Mouse (Mus musculus) intestine, embryonic 15.5 days (tissue): ENCODE measurements around the gene Pbx4. TPM values are rescaled to one million over a fixed set of nuclear protein-coding genes. Genes with fewer than 3 reads are reported as not detected.
A peak's percentile ranks its signal among the peaks of the same experiment; 100 is the strongest.

Source experiments
- ATAC-seq: fragments of 200-750 bp; cut with Nextera tagmentation; 2 replicates; pipeline ENCODE4 v1.8.0; 2017; ENCODE audit warnings: moderate TSS enrichment, moderate library complexity
- H3K27ac ChIP-seq: fragments of 300-500 bp; sonication (generic); 2 replicates; pipeline ENCODE4 v1.5.1; 2015; ENCODE audit warnings: mild to moderate bottlenecking, inconsistent platforms
- H3K27me3 ChIP-seq: fragments of 300-500 bp; sonication (generic); replicated peaks from 2 replicates; pipeline ENCODE4 v1.6.1; 2015; ENCODE audit warnings: inconsistent platforms
- H3K36me3 ChIP-seq: fragments of 300-500 bp; sonication (generic); 2 replicates; pipeline ENCODE4 v1.6.1; 2015; ENCODE audit warnings: inconsistent platforms
- H3K4me1 ChIP-seq: fragments of 300-500 bp; sonication (generic); replicated peaks from 2 replicates; pipeline ENCODE4 v1.6.1; 2015; ENCODE audit warnings: inconsistent platforms
- H3K4me2 ChIP-seq: fragments of 300-500 bp; sonication (generic); replicated peaks from 2 replicates; pipeline ENCODE4 v1.6.1; 2015; ENCODE audit warnings: mild to moderate bottlenecking, inconsistent platforms
- H3K4me3 ChIP-seq: fragments of 300-500 bp; sonication (generic); replicated peaks from 2 replicates; pipeline ENCODE4 v1.5.1; 2015; ENCODE audit warnings: inconsistent platforms
- H3K9ac ChIP-seq: fragments of 300-500 bp; sonication (generic); 2 replicates; pipeline ENCODE4 v1.6.1; 2015; ENCODE audit warnings: inconsistent platforms
- H3K9me3 ChIP-seq: fragments of 300-500 bp; sonication (generic); 2 replicates; pipeline ENCODE4 v1.6.1; 2016; ENCODE audit warnings: inconsistent platforms
- WGBS: fragments of 180-500 bp; shearing (Covaris S2); methylation state at CpG from one replicate; pipeline ENCODE4 v1.1.7; 2015; 5-methylcytosine and 5-hydroxymethylcytosine counted together
- polyA plus RNA-seq: library from polyadenylated mRNA; unstranded; fragments of >200 nt; fragmentation: Nextera tagmentation; extraction: Ambion mirVana; gene quantifications from 2 replicates; pipeline ENCODE4 v1.2.1, GENCODE M21; 2015

Pbx4 gene
- polyA plus RNA-seq, 1 experiment from 2014 or later = 3.9 TPM

DNA sequence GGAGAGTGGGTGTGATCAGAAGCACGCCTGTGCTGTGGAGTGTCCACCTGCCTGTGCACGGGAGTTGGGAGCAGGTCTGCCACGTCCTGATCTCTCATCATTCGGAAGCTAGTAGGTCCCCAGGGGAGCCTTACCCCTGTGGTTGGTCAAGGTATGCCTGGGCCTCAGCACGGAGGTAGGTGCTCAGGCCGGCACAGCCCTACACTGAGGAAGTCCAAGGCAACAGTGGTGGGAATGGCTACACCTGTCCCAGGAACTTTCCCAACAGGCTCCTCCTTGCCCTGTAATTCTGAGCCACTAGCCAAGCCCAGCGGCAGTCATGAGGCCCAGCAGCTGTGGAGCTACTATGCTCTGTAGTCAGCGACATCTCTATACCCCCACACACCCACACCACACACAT lies 47.4 kb downstream of the Pbx4 start:
- H3K4me1 ChIP-seq = peaks cover 19% of the 10 kb centered on the region
- no peak overlapping the region for H3K27ac ChIP-seq
- no peak overlapping the region for H3K4me3 ChIP-seq
- no peaks in the 10 kb centered on the region for H3K9me3 ChIP-seq
- ATAC-seq = peak; percentile 44
- H3K27me3 ChIP-seq = peaks cover 65% of the 10 kb centered on the region
- H3K36me3 ChIP-seq = no peaks in the 10 kb centered on the region
- H3K9ac ChIP-seq = no peak overlapping the region
- whole genome bisulfite sequencing = 58% methylated on average over 8 of the region's 8 CpGs
- H3K4me2 ChIP-seq = no peak overlapping the region

DNA sequence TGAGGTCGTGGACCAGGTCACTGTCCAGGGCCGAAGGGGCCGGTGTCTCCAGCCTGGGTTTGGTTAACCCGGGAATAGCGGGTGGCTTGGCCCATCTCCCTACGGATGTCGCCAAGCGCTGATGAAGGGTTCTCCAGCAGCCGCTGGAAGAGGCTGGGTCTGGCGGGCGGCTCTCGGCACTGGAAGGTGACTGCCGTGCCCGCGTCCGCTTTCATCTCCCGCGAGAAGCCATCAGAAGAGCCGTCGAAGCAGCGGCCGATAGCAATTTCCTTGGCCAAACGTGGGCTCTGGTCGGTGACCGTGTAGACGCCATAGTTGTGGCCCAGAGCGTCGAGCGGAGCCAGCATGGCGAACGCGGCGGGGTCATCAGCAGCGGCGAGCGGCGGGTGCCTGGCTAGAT lies 48.5 kb downstream of the Pbx4 start:
- Histone ChIP-seq H3K4me3 (peak overlapping the region; percentile 41), H3K9me3 (no peaks in the 10 kb centered on the region), H3K36me3 (no peaks in the 10 kb centered on the region), H3K27me3 (peaks cover 76% of the 10 kb centered on the region), H3K4me1 (peaks cover 21% of the 10 kb centered on the region), H3K4me2 (peak overlapping the region; percentile 75), H3K27ac (no peak overlapping the region), H3K9ac (no peak overlapping the region)
- ATAC-seq = no peak
- 11% methylated on average over 37 of the region's 37 CpGs for WGBS

DNA sequence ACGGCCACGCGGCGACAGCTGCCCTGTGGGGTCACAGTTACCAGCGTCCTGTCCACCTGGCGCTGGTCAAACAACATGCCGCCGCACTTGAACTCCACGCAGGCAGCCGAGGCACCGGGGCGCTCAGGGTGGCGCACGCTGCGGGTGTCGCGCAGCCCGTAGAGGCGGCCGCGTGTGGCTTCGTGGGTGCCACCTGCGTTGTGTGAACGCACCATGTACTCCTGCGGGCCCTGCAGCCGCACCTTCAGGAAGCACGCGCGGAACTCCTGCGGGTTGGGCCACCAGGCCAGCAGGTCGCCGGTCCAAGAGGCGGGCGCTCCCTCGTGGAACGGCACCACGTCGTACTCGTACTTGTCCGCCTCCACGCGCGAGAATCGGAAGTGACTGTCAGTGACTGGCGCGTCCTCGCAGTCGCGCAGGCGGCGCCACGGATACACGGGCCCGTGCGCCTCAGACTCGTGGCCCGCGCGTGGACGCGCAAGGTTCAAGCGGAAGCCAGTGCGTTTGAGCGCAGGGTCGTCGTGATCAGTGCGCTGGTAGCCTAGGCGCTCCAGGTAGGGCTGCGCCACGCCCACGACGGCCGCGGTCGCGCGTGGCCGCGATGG lies 49.1 kb downstream of the Pbx4 start:
- no peak overlapping the region for H3K27ac ChIP-seq
- peaks cover 82% of the 10 kb centered on the region for H3K27me3 ChIP-seq
- WGBS = 17% methylated on average over 79 of the region's 79 CpGs
- peak overlapping the region; percentile 75 for H3K4me2 ChIP-seq
- no peak overlapping the region for H3K9ac ChIP-seq
- no peaks in the 10 kb centered on the region for H3K9me3 ChIP-seq
- peaks cover 23% of the 10 kb centered on the region for H3K4me1 ChIP-seq
- peak overlapping the region; percentile 41 for H3K4me3 ChIP-seq
- no peak for ATAC-seq
- no peaks in the 10 kb centered on the region for H3K36me3 ChIP-seq

DNA sequence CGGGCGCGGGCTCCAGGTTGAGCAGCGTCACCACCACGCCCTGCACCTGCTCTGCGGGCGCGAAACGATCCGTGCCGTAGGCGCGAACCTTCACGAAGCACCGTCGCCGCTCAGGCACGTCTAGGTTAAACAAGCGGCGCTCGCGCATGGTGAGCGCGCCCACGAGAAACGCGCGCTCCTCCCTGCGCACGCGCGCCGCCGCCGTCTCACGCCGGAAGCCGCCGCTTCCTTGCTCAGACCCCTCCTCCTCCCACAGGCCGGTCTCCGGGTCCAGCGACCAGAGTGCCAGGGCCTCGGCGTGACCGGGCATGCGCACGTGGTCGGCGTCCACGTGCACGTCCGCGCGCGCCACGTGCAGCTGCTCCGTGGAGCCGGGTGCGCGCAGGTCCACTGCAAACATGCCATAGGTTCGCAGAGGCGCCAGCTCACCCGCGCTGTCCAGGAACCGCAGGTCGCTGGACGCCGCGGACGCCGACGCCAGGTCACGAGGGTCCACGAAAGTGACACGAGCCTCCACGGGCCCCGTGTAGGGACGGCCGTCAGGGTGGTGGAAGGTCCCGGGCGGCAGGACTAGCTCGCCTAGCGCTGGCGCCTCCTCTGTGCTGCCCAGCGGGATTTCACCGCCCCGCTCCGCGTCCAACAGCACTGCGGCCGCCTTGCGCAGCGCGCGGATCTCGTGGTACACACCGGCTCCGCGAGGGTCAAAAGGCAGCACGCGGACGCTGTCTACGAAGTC lies 49.9 kb downstream of the Pbx4 start:
- Histone ChIP-seq H3K9ac (0 out of 2 replicates have a peak overlapping the region, but pooled peaks have one; percentile 18), H3K4me3 (peak overlapping the region; percentile 41), H3K9me3 (no peaks in the 10 kb centered on the region), H3K27me3 (peaks cover 86% of the 10 kb centered on the region), H3K27ac (no peak overlapping the region), H3K4me2 (peak overlapping the region; percentile 75), H3K36me3 (no peaks in the 10 kb centered on the region), H3K4me1 (peaks cover 30% of the 10 kb centered on the region)
- peak; percentile 66 for ATAC-seq
- 5% methylated on average over 103 of the region's 103 CpGs for WGBS

DNA sequence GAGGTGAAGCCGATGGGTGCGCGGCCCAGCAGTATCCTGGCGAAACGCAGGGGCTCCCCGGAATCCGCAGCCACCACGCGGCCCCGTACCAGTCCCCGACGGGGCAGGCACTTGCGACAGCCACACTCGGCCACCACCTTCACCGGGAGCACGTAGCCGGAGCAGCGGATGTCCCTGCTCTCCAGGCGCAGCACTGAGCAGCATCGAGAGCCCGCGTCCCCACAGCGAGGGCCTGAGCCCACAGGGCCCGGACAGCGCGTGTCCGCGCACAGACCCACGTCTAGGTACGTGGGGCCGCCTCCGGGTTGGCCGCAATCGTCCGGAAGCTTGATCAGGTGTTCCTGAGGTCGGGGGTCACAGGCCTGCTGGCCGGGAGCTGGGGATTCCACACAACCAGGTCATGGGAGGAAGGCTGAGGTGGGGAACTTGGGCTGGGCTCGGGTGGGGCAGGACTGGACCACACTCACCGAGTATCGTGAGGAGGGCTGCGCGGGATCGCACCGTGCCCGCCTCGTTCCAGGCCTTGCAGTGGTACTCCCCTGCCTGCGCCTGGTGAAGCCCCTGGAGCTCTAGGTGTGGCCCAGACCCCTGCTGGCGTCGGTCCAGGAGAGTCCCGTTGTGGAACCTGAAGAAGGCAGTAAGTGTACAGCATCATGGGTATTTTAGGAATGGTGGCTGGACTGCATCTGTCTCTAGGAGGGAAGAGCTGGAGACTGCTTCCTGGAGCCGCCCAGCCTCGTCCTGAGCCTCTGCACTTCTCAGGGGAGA lies 50.7 kb downstream of the Pbx4 start:
- H3K9me3 ChIP-seq = no peaks in the 10 kb centered on the region

DNA sequence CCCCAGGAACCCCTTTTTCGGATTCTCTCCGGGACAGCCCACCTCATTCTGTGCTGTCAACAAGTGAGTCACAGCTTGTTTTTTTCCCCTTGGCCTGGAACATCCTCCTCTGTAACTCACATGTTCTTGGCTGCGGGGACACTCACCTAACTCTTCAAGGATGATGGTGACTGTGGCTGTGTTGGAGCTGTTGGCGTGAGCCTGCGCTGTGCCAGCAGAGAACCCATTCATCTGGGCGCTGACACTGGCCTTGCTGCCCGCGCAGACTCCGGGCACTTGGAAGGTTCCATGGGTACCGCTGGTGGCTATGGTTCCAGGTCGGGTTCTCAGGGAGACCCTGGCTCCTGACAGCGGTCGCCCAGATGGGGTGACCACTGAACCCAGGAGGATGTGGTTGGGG lies 51.9 kb downstream of the Pbx4 start:
- ATAC-seq = no peak
- peaks cover 100% of the 10 kb centered on the region for H3K27me3 ChIP-seq
- H3K4me2 ChIP-seq = no peak overlapping the region
- no peak overlapping the region for H3K9ac ChIP-seq
- no peak overlapping the region for H3K4me3 ChIP-seq
- 52% methylated on average over 13 of the region's 13 CpGs for WGBS
- H3K36me3 ChIP-seq = no peaks in the 10 kb centered on the region
- no peaks in the 10 kb centered on the region for H3K9me3 ChIP-seq
- no peak overlapping the region for H3K27ac ChIP-seq
- H3K4me1 ChIP-seq = peaks cover 48% of the 10 kb centered on the region

More for the DNA sequence above, 50.7 kb downstream of the Pbx4 start:
- Histone ChIP-seq H3K9ac (no peak overlapping the region), H3K4me3 (peak overlapping the region; percentile 41), H3K4me2 (peak overlapping the region; percentile 75), H3K4me1 (peaks cover 38% of the 10 kb centered on the region), H3K27me3 (peaks cover 90% of the 10 kb centered on the region), H3K36me3 (no peaks in the 10 kb centered on the region), H3K27ac (no peak overlapping the region)
- no peak for ATAC-seq
- 15% methylated on average over 52 of the region's 52 CpGs for WGBS

DNA sequence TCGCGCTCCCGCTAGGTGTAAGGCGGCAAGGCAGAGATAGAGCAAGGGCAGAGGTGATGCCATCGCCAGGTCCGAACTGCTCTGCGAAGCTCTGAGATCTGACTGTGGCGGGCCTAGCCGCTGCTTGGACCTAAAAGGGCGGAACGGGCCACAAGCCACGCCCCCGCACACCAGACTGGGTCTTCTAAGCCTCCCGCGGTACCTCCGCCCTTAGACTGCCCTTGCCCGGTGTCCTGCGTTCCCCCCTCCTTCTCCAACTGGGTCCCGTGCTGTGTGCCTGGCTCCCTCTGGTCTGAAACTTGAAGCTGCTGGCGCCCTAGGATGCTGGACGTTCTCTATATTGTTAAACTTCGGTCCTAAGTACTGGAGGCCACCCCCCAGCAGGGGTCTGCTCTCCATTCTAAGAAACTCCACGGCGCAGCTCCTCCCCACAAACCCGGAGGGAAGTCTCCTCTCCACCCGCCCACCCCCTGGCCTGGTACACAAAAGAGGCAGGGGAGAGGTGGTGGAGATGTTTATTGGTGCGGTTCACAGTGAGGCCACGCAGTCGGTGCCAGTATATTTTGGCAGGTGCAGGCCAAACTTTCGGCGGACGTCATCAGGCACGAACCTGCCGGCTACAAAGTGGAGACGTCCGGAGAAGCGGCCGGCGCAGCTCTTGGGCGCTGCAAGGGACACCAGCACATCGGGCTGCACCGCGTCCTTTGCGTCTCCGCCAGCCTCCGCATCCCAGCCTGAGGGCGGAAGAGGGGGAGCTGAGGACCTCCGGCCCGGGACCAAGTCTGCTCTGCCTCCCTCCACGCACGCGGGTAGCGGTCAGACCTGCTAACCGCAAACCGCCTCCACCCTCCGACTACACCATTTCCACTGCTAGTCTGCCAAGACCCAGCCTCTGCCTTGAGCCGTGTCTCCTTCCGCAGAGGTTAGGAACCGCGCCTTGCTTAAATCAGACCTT lies 55.3 kb downstream of the Pbx4 start, which contains the start of gene Cilp2:
Cilp2 (minus strand) TSS at position 399 of the 955 bp plus-strand sequence.
- H3K4me3 ChIP-seq = peak within 1 kb of the TSS; percentile 17
- no peaks in the 10 kb centered on the region for H3K9me3 ChIP-seq
- H3K9ac ChIP-seq = no peak within 1 kb of the TSS; the same call in none of the 2 replicates
- H3K27me3 ChIP-seq = peaks cover 85% of the 10 kb centered on the region
- H3K36me3 ChIP-seq = no peaks in the 10 kb centered on the region
- ATAC-seq = 0 out of 2 replicates have a peak, but pooled peaks have one; percentile 10
- under 1% methylated on average over 59 of the region's 60 CpGs for WGBS
- H3K27ac ChIP-seq = no peak within 1 kb of the TSS
- peak within 1 kb of the TSS; percentile 48 for H3K4me2 ChIP-seq
- H3K4me1 ChIP-seq = peaks cover 35% of the 10 kb centered on the region

DNA sequence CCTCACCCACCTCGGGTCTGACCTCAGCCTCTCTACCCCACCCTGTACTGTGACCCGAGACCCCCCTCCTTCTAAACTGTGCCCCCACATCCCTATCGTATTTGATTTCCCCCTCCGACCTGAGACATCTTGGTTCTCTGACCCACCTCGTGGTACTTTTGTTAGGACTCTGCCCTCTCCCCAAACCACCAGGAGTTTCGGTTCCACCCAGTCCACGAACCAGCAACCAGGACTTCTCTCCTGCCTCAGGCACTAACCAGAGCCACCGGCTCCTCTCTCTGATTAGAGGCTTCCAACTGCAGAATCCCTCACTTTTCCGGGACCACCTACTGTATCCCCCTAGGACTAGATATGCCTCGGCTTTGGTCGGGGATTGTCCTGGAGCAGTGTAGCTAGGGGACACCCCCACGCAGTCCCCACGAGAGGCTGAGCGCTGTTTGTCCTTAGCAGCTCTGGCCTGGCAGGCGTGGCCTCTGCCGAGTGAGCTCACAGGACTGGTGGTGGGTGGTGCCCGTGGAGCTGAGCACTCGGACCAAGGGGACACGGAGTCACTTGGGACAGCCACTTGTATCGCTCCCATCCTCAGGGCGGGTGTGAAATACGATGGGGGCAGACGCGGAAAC lies 56.1 kb downstream of the Pbx4 start:
- Histone ChIP-seq H3K4me2 (peak overlapping the region; percentile 48), H3K9ac (no peak overlapping the region; the same call in 1 of the 2 replicates)

DNA sequence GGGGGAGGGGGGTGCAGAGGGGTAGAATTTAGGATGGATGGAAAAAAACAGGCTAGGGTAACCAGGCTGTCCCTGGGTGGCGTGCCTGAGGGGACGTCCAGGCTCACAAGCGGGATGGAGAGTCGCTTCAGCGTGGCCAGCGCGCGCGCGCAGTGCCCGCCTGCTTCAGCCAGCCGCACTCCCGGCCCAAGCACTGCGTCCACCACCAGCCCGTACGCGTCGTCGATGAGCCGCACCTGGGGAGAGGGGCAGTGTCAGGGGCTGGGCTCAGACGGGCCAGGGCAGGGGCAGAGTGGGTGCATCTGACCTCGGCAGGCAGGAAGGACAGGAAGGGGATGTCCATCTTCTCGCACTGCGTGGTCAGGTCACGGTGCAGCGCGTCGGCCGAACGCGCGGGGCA lies 56.6 kb downstream of the Pbx4 start:
- Histone ChIP-seq H3K27me3 (peaks cover 72% of the 10 kb centered on the region), H3K9ac (no peak overlapping the region; the same call in 1 of the 2 replicates), H3K27ac (no peak overlapping the region), H3K9me3 (no peaks in the 10 kb centered on the region), H3K36me3 (peaks cover 4% of the 10 kb centered on the region; the same call in 1 of the 2 replicates), H3K4me1 (peaks cover 34% of the 10 kb centered on the region), H3K4me3 (peak overlapping the region; percentile 17), H3K4me2 (peak overlapping the region; percentile 48)
- 0 out of 2 replicates have a peak, but pooled peaks have one; percentile 11 for ATAC-seq
- WGBS = 3% methylated on average over 32 of the region's 32 CpGs

More for the DNA sequence above, 56.1 kb downstream of the Pbx4 start:
- H3K27me3 ChIP-seq = peaks cover 77% of the 10 kb centered on the region
- H3K4me3 ChIP-seq = peak overlapping the region; percentile 17
- H3K27ac ChIP-seq = no peak overlapping the region
- ATAC-seq = no peak
- no peaks in the 10 kb centered on the region for H3K9me3 ChIP-seq
- peaks cover 34% of the 10 kb centered on the region for H3K4me1 ChIP-seq
- H3K36me3 ChIP-seq = 0 out of 2 replicates have a peak, but pooled peaks cover 4% of the 10 kb centered on the region
- 7% methylated on average over 24 of the region's 24 CpGs for WGBS

DNA sequence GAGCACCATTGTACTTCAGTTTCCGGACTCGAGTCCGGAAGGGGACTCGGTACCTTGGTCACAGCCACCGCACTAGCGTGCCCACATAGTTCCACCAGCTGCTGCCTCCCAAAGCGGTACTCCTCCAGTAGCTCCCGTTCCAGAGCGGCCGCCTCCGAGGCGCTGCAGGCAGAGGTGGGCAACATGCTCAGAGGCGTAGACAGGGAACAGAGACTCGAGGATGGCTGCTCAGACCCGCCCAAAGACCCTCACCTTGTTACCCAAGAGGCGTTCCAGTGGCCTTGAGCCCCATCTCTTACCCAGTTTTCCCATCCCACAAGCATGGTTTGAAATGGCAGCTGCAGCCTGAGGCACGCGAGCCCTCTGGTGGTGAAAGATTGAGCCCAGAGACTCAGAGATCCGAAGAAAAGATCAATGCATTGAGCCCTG lies 58.5 kb downstream of the Pbx4 start:
- Histone ChIP-seq H3K27ac (no peak overlapping the region), H3K36me3 (peaks cover 11% of the 10 kb centered on the region; the same call in 1 of the 2 replicates), H3K9ac (no peak overlapping the region), H3K4me2 (no peak overlapping the region), H3K4me1 (peaks cover 37% of the 10 kb centered on the region), H3K4me3 (no peak overlapping the region), H3K27me3 (peaks cover 53% of the 10 kb centered on the region), H3K9me3 (no peaks in the 10 kb centered on the region)
- no peak for ATAC-seq
- 50% methylated on average over 19 of the region's 19 CpGs for WGBS

DNA sequence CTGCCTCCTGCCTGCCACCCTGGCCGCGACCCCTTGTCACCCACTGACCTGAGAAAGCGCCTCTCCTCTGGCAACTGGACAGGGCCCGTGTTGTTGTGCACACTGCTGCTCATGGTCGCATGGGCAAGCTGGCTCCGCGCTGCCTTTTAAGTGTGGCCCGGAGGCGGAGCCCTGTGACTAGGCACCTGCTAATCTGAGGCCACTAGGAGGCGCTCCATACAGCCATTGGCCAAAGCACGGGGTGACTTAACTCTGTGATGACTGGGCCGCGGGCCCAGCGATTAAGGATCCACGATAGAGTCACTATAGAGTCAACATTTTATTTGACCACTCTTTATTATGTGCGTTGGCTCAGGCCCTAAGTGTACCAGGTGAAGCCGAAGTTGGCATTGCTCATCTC lies 61.6 kb downstream of the Pbx4 start:
- H3K9ac ChIP-seq = no peak overlapping the region
- WGBS = 43% methylated on average over 17 of the region's 17 CpGs
- peaks cover 11% of the 10 kb centered on the region; the same call in 1 of the 2 replicates for H3K36me3 ChIP-seq
- no peak overlapping the region for H3K4me2 ChIP-seq
- no peak overlapping the region for H3K4me3 ChIP-seq
- peaks cover 22% of the 10 kb centered on the region for H3K27me3 ChIP-seq
- peak; percentile 34 for ATAC-seq
- no peak overlapping the region for H3K27ac ChIP-seq
- H3K9me3 ChIP-seq = no peaks in the 10 kb centered on the region
- H3K4me1 ChIP-seq = peaks cover 15% of the 10 kb centered on the region
